Mouse (Mus musculus): Measurements from ENCODE around the gene Pigg.
A peak's percentile ranks its signal among the peaks of the same experiment; 100 is the strongest.
"Not testable (repeated sequence)": the region's sequence is repeated elsewhere in the genome, so short reads cannot be mapped to it uniquely, and the experiment has no call there.

The Pigg gene

DNA sequence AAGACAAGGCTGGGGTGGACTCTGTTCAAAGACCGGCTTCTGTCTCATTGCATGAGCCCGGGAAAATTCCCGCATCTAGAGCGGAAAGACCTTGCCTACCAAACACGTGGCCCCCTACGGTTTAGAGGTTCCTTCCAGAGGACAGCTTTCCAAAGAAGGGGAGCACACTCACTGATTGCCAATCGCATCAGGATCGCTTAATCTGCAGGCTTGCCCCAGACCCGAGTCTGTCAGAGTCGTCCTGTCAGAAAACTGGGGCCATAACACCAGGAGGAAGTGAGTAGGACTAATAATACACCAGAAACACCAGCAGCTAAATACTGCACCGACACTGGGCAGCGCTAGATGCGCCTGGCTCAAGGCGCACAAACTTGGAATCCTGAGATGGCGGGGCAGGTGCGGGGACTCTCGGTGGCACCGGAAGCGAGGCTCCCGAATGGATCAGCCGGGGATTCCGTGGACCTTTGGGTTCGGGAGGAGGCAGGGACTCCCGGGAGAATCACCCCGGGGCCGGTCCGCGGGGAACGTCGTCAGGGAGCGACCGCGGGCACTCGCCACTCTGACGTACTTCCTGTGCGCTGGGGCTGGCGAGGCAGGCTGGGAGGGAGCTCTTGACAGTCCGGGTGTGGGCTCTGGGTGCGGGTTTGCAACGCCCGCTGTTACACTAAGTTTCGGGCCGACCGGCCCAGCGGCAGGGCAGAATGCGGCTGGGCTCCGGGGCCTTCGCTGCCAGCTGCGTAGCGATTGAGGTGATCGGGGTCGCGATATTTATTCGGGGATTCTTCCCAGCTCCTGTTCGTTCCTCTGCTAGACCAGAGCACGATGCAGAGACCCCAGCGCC is at the start of gene Pigg:
Gene Pigg, plus strand, starts transcription at position 386 of the 841 bp plus-strand sequence.
- peak; percentile 74 for DNase-seq (ENCODE audit: low read depth, low spot score)

DNA sequence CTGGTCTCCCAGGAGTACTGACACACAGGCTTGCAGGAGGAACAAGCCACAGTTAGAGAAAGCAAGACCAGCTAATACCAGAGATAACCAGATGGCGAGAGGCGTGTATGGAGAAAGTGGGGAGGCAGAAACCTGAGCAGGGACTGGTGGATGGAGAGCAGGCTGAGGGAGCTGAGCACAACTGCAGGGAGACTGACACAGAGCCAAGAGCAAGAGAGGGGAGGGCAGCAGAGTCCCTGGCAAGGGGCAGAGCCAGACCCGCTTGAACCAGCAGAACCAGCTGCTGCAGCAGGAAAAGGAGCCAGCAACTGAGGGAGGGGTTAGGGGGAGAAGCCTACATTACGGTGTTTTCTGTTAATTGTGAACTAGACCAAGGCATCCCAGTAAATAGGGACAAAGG is 49.7 kb upstream of the Pigg start:
- DNase-seq (ENCODE audit: low read depth, low spot score): peak; percentile 53

DNA sequence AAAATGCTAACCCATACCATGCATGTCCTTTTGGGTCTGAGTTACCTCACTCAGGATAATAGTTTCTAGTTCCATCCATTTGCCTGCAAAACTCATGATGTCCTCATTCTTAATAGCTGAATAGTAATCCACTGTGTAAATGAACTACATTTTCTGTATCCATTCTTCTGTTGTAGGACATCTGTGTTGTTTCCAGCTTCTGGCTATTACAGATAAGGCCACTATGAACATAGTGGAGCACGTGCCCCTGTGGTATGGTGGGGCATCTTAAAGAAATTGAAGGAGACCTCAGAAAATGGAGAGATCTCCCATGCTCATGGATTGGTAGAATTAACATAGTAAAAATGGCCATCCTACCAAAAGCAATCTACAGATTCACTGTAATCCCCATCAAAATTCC is 48.6 kb upstream of the Pigg start:
- DNase-seq (ENCODE audit: low read depth, low spot score): not testable (repeated sequence)

DNA sequence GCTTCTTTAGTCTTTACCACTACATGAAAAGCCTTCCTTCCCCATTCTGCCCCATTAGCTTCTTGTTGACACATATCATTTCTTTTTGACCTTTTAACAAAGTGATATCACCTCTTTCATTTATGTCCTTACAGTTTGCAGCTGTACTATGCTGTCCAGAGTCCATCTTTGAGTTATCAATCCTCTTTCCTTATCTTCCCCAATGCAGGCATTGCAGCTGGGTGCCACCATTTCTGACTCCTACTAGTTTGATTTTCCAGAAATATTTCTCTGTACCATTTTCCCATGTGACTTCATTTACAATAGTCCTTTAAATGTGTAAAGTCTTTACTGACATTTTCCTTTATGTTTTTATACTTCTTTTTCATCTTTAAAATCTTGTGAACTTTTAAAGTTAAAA is 45.4 kb upstream of the Pigg start:
- DNase-seq (ENCODE audit: low read depth, low spot score): no peak

DNA sequence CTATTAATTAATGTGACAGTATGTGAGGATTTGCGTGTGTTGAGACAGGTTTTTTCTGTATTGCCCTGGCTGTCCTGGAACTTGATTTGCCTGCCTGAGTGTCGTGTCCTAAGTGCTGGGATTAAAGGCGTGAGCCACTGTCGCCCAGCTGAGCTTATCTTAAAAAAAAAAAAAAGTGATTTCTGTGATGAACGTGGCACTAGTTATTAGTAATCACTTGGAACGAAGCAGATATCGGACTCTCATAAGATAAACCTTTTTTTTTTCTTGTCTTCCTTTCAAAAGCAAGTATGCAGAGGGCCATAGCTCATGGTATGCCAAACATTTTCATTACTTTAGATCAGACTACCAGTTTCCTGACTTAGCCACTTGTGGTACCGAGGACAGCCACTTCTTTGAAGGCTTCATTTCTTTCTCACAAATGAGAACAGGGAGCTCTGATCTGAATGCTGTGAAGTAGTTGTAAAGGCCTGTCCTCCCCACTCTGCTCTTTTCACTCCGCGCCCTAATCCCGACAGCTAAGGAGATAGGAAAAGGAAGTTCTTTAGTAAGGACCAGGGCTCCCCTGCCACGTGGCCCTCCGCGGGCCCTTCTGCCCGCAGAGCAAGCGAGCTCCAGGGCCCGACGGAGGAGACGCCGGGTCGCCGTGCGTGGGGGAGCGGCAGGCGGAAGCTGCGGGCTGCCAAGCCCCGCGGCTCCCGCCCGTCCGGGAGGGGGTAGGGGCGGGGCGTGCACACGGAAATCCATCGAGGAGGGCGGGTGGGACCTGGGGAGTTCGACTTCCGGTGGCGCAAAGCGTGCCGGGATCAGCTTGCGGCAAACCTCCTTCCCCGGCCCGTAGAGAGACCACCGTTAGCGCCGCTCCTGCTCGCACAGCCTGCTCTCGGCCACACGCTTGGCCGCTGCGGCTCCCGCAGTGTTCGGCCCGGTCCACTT is 44.0 kb upstream of the Pigg start, which contains the start of gene Dr1:
Gene Dr1, plus strand, starts transcription at position 771 of the 936 bp plus-strand sequence.
- peak; percentile 80 for DNase-seq (ENCODE audit: low read depth, low spot score)

DNA sequence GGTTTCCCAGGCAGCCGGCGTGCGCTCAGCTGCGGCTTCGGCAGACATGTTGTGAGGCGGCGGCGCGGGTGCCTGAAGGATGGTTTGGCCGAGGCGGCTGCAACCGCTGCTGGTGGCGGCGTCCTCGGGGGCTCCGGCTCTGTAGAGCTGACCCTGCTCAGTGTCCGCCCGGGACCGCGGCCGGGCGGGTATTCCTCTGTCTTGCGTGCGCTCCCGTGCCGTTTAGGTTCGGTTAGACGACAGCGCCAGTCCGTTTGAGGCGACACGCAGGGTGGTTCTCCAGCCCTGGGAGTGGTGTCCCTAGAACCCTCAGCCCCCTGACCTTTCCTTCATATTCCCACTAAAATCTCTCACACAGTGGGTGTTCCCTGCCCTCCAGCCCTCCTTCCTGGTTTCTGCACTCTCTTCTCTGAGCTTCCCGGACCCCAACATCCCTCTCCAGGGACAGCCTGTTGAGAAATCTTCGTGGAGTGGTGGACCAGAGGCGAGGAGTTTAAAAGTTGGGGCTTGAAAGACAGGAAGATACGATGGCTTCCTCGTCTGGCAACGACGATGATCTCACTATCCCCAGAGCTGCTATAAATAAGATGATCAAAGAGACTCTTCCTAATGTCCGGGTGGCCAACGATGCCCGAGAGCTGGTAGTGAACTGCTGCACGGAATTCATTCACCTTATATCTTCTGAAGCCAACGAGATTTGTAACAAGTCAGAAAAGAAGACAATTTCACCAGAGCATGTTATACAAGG is 43.2 kb upstream of the Pigg start:
- peak; percentile 34 for DNase-seq (ENCODE audit: low read depth, low spot score)

DNA sequence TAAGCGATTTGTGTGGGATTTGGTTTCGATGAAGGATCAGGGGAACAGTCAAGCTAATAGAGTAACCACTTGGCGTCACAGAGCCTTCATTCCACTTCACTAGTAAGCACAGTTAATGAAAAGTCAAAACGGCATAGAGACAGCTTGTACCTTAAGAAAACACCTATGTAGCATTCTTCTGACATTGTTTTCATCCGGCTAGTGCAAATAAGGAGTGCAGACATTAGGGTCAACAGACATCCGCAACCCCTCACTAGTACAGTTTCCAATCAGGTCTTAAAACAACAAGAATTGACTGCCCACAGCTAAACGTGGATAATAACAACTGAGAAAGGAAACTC is 42.6 kb upstream of the Pigg start:
- peak; percentile 32 for DNase-seq (ENCODE audit: low read depth, low spot score)

DNA sequence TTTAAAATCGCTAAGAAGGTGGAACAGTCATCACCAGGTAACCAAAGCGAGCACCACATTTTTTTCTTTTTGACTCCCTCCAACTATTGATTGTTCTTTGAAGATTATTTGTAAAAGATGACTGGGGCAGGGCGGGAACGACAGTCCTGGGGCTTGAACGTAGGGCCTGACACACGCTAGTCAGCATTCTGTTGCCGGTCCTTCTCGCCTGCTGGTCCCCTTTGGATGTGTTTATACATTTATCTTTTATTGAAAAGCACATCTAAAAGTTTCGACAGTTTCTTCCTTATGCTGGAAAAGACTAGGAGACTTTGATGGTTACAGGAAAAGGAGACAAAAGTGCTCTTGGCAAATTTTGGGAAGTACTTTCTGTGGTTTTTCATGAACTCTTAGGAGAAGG is 42.0 kb upstream of the Pigg start:
- peak; percentile 34 for DNase-seq (ENCODE audit: low read depth, low spot score)

DNA sequence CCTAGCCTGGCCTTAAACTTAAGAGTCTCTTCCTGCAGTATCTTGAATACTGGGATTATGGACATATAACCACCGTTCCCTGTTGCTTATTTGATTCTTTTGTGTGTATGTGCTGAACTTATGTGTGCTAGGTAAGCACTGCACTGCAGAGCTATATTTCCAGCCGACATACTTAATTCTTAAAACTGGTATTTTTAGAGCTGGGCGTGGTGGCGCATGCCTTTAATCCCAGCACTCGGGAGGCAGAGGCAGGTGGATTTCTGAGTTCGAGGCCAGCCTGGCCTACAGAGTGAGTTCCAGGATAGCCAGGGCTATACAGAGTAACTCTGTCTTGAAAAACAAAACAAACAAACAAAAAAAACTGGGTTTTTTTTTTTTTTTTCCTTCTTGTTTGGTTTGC is 41.1 kb upstream of the Pigg start:
- not testable (repeated sequence) for DNase-seq (ENCODE audit: low read depth, low spot score)

DNA sequence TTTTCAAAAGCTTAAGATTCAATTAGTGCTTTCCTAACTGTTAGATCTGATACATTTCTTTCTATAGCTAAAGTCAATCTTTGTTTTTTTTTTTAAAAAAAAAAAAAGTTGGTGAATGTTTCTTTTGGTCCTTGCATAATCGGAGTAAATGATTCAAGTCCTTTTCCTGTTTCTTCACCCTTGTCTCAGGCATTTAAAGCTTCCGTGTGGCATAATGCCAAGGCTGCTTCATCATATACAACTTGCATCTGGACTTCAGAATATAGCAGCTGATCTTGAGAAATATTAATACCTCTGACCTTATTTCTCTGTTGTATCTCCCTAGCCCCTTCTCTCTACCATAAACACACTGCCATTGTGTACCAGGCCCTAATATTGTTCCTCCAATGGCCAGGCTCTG is 25.5 kb upstream of the Pigg start:
- no peak for DNase-seq (ENCODE audit: low read depth, low spot score)

DNA sequence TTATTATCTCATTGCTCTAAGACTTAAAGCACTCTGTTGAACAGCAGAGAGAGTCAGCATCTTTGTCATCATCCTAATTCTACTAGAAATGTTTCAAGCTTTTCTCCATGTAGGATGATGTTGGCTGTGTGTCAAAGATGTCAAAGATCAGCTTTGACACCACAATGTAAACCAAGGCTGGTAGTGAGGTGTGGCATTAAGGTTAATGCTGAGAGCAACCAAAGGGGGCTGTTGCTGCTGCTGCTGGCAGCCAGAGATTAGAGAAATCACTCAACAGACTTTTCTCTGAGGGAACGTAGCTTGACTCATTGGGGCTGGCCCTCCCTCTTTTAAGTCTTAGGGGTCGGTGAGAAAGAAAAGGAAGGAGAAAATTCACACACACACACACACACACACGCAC is 10.8 kb upstream of the Pigg start:
- DNase-seq (ENCODE audit: low read depth, low spot score): no peak

DNA sequence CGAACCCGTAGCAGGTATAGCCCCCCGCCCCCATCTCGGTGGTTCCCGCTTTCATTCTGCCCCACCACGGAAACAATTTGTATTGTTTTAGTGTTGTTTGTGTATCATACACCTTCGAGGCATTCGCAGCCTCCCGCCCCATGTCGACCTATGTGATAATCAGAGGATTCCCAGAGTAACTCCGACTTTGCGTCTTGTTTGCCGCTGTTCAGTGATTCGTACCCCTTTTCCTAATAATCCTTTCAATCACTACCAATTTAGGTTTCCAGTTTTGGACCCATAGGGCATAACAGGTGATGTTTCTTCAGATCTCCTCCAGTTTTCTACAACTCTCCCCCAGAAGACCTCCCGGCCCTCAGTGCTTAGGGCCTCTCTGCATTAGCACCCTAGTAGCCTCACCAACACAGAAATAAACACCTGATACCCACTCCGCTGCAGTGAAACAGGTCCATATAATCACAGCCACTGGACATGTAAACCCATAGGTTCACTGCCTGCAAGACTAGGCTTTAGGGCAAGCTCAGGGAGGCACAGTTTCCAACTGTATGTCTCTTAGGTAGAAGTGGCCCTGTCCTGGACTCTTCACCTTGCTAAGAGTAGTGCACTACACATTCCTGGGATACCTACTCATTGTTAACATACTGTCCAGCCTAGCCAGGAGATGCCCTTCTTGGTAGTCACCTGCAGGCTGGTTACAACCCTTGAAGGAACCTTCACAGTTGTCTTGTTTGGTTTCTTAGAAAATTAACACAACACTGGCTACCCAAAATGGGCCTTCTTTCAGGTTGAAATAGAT is 854 bp downstream of the Pigg start:
- DNase-seq (ENCODE audit: low read depth, low spot score): no peak

DNA sequence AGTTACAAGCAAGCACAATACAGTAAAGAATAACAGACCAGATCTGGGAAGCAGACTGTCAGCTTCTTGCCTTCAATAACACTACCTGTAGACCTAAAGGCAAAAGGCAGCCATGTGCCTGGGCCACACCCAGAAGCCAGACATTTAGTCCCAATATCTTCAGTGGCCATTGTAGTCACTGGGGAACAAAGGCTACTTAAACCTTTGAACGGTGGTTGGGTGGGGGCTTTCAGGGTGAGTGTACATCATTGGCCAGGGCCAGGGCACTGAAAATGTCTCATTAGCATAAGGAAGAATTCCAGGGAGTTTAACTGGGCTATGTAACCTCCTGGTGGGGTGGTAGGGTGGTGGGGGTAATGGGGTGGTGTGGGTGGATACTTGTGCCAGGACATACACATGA is 18.6 kb downstream of the Pigg start:
- DNase-seq (ENCODE audit: low read depth, low spot score): no peak

DNA sequence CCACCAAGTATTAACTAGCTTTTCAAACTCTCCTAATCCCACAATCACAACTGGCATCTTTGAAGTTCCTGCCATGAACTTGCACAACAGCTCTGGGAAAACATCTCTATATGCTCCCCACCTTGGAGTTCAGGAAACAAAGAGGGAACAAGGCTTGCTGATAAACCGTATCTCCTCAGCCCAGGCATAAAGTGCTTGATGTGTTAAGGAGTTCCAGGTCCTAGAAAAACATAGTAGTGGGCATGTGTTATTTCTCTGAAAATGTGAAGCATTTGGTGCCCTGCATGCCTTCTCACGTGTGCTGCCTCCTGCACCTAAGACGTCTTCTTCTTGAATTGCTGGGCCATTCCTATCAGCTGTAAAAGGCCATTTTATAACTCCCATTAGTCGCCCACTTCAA is 25.0 kb downstream of the Pigg start:
- DNase-seq (ENCODE audit: low read depth, low spot score): no peak

DNA sequence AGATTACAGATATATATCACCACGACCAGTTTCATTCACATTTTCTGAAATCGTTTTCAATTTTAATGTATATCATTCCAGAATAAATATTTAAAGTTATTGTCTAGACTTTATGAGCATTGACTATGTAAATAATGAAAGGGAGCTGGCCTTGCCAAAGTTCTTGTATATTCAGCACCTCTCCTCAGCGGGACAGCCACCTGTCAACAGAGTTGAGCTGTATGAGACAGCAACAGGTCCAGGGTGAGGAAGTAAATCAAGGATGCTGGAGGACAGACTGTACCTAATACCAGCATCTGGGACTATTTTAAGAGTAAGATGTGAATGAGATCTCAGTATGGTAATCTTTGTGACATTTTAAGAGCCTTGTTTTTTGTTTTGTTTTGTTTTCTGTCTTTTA is 25.6 kb downstream of the Pigg start:
- DNase-seq (ENCODE audit: low read depth, low spot score): no peak

DNA sequence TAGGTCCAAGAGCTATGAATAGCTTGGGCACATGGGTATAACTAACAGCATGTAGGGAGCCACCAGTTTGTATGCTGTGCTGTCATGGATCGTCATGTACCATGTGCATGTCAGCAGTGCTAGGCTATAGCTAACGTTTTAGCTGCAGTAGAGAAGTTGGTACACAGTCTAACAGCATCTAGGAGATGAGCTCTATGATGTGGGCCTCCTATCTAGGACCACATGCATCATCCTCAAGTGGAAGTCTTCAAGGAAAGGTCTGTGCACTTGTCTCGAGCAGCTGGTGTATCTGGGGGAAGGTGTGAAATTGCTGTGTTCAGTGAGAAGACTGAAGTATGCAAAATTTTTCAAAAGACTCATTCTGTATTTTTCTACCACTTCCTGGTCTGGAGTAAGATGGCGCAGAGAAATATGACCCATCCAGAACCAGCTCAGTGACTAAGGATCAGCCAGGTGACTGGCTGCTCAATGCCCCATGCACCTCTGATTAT is 31.3 kb downstream of the Pigg start:
- DNase-seq (ENCODE audit: low read depth, low spot score): no peak

DNA sequence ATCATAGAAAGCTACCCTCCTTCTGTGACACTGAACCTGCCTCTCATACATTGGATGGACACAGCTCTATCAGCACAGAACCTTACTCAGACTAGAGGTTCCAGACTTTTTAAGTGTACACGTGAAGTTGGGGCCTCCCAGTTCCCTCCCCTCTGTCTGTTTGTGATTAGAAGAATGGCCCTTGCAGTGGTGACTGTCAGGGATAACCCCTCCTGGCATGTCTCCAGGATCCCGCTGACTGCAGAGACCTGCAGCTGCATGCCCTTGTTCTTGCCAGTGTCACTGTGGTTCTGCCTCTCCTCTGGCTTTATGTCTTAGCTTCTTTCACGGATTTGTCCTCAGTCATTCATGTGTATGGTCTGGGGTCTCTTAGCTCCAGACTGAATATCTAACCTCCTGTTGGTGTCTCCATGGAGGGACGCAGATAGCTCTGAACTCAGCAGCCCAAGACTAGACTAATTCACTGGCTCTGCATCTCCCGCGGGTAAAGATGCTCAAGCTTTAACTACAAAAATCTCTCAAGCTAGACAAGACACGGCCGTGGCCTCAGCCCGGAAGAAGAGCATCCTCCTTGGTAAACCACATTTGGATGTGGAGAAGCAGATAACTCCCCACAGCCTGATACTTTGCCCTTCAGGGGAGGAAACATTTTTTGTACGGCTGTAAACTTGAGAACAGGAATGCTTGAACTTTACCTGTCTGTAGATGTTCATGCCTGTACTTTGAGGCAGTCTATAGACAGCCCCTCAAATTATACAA is 33.1 kb downstream of the Pigg start:
- no peak for DNase-seq (ENCODE audit: low read depth, low spot score)

DNA sequence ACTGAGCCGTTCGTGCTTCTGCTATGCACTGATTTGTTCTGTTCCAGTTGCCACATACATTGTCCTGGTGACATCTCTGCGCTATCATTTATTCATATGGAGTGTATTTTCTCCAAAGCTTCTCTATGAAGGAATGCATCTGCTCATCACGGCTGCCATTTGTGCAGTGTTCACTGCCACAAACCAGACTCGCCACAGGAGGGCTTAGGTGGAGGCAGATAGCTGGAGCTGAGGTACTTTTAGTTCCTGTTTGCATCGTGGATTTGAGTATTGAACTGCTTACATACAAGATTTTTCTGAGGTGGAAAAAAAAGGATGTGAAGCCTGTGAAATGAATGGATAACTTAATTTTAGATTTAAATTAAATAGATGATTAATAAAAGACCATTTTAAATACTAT is 35.4 kb downstream of the Pigg start:
- DNase-seq (ENCODE audit: low read depth, low spot score): no peak

DNA sequence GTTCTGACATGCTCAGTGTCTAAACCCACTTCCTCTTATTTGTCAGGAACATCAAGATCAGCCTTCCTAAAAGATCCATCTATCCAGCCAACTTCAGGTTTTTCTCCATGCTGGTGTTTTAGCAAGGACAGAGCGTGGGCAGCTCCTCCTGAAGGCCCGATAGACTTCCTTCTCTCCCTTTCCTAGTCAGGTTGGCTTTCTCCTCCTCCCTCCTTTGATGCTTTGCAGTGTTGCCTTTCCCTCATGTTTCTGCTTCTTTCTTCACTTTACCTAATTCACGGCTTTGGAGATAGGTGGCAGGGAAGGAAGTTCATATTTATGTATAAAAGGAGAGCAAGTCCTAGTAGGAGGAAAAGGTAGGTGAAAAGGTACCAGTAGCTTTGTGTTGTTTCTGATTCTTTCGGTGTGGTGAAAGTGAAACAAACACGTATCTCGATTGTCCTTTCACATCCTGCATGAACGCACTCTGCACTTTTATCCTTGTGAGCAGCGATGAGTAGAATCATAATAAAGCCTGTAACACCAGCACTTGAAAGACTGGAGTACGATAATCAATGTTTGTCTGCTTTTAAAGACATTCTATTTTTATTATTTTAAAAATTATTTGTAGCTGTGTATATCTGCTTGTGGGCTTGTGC is 37.2 kb downstream of the Pigg start:
- no peak for DNase-seq (ENCODE audit: low read depth, low spot score)

DNA sequence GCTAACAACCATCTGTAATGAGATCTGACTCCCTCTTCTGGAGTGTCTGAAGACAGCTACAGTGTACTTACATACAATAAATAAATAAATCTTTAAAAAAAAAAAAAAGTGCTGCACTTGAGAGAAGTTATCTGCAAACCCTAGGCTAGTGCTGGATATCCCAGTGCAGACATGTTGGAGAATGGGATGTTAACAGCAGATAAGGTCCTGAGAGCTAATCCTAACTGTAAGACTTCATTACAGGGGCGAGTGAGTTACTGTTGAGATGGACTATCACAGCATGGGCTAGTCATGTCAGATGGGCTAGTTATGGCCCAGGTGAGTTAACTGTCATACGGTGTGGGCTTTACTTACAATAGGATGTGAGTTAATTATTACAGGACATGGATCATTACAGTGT is 41.6 kb downstream of the Pigg start:
- no peak for DNase-seq (ENCODE audit: low read depth, low spot score)
